Comparison of ENCODE assay signal across 12 mouse cellular contexts in genomic region chr3:84580716-84581115, GRCm38 (mm10). TPM values are rescaled to one million over a fixed set of nuclear protein-coding genes. Genes with fewer than 3 reads are reported as not detected.
A peak's percentile ranks its signal among the peaks of the same experiment; 100 is the strongest.
DNase-seq lines count a peak whose midpoint lies in the region; ATAC-seq and TF ChIP-seq lines count a peak whose summit lies in the region.
"Had no signal": no experiment of that assay in that cellular context is flagged by ENCODE, and none has a peak within 500 bp of the region (broad histone marks: within the 10 kb centered on the region; RNA-seq: fewer than 3 reads in every experiment).

No protein-coding gene starts in this region.

- no peaks in the 10 kb centered on the region for H3K36me3 ChIP-seq in kidney, embryonic 14.5 days (ENCODE audit: control insufficient read depth, insufficient read depth, low read length)
- no peaks in the 10 kb centered on the region for H3K36me3 ChIP-seq in kidney, adult 2 months (ENCODE audit: control insufficient read depth, insufficient read depth, low read length)
- no peaks in the 10 kb centered on the region for H3K36me3 ChIP-seq in embryonic facial prominence, embryonic 14.5 days (ENCODE audit: control insufficient read depth, insufficient read depth, low read length)
- no peaks in the 10 kb centered on the region for H3K36me3 ChIP-seq in intestine, embryonic 15.5 days
- no peaks in the 10 kb centered on the region for H3K36me3 ChIP-seq in midbrain, embryonic 16.5 days (ENCODE audit: control insufficient read depth, insufficient read depth, low read length)

- H3K4me2 ChIP-seq in kidney, embryonic 14.5 days (replicated peaks; ENCODE audit: low read depth, low read length): peak overlapping the region; percentile 69
- peak overlapping the region; percentile 55 for H3K4me2 ChIP-seq in embryonic facial prominence, embryonic 14.5 days (ENCODE audit: low read depth, low read length)
- peak overlapping the region; percentile 83 for H3K4me2 ChIP-seq in intestine, embryonic 15.5 days (replicated peaks)
- peak overlapping the region; percentile 93 for H3K4me2 ChIP-seq in midbrain, embryonic 16.5 days (ENCODE audit: low read length)

- DNase-seq in kidney, adult 2 months: no peak
- DNase-seq in embryonic facial prominence, embryonic 14.5 days (ENCODE audit: low spot score): no peak
- DNase-seq in left cerebral cortex, postnatal 14 days (ENCODE audit: low spot score in 2 of 2): no peak
- no peak for DNase-seq in ovary, postnatal 10 days (ENCODE audit: low spot score)
- no peak for DNase-seq in right cerebral cortex, postnatal 36 days (ENCODE audit: low spot score in 2 of 2)
- DNase-seq: lung, postnatal 10 days; thymus, postnatal 25 days had no signal

- TF ChIP-seq CTCF in kidney, adult 2 months (conservative IDR thresholded peaks at IDR 0.05; ENCODE audit: insufficient read depth, insufficient read length, low read depth, low read length): no peak

- ATAC-seq in kidney, embryonic 14.5 days (ENCODE audit: low FRiP score, low TSS enrichment): no peak
- no peak for ATAC-seq in embryonic facial prominence, embryonic 14.5 days (ENCODE audit: low read depth)
- ATAC-seq in intestine, embryonic 15.5 days: no peak
- ATAC-seq in midbrain, embryonic 16.5 days: no peak

- intact Hi-C loops in left cerebral cortex, postnatal 14 days (cut with DNase I): no loop called here

- 44% methylated on average over 4 of the region's 4 CpGs for WGBS in kidney, embryonic 14.5 days
- 12% methylated on average over 4 of the region's 4 CpGs for WGBS in kidney, adult 2 months
- 36% methylated on average over 4 of the region's 4 CpGs for WGBS in embryonic facial prominence, embryonic 14.5 days
- WGBS in intestine, embryonic 15.5 days: 15% methylated on average over 4 of the region's 4 CpGs
- WGBS in midbrain, embryonic 16.5 days: 69% methylated on average over 4 of the region's 4 CpGs

- no peak for TF ChIP-seq POLR2A in kidney, adult 2 months (IDR thresholded peaks at IDR 0.05; ENCODE audit: low read depth, low read length)

- H3K27me3 ChIP-seq in kidney, embryonic 14.5 days (ENCODE audit: control insufficient read depth, insufficient read depth, low read length): no peaks in the 10 kb centered on the region
- H3K27me3 ChIP-seq in kidney, adult 2 months (replicated peaks; ENCODE audit: control insufficient read depth, insufficient read depth, low read length): no peaks in the 10 kb centered on the region
- no peaks in the 10 kb centered on the region for H3K27me3 ChIP-seq in embryonic facial prominence, embryonic 14.5 days (replicated peaks; ENCODE audit: control insufficient read depth, insufficient read depth, low read length)
- no peaks in the 10 kb centered on the region for H3K27me3 ChIP-seq in intestine, embryonic 15.5 days (replicated peaks)
- H3K27me3 ChIP-seq in midbrain, embryonic 16.5 days (ENCODE audit: control insufficient read depth, insufficient read depth, low read depth, low read length): no peaks in the 10 kb centered on the region

- H3K4me1 ChIP-seq in kidney, embryonic 14.5 days (ENCODE audit: control insufficient read depth, insufficient read depth, low read length): peaks cover 15% of the 10 kb centered on the region; the same call in 1 of the 2 replicates
- peaks cover 16% of the 10 kb centered on the region; the same call in 1 of the 2 replicates for H3K4me1 ChIP-seq in kidney, adult 2 months (ENCODE audit: control insufficient read depth, insufficient read depth, low read length)
- H3K4me1 ChIP-seq in embryonic facial prominence, embryonic 14.5 days (ENCODE audit: control insufficient read depth, insufficient read depth, low read length): peaks cover 26% of the 10 kb centered on the region; the same call in 1 of the 2 replicates
- H3K4me1 ChIP-seq in intestine, embryonic 15.5 days (replicated peaks): peaks cover 15% of the 10 kb centered on the region
- peaks cover 23% of the 10 kb centered on the region for H3K4me1 ChIP-seq in midbrain, embryonic 16.5 days (ENCODE audit: control insufficient read depth, insufficient read depth, low read length)

- H3K9me3 ChIP-seq in kidney, embryonic 14.5 days (ENCODE audit: control insufficient read depth, low read length): no peaks in the 10 kb centered on the region
- H3K9me3 ChIP-seq in embryonic facial prominence, embryonic 14.5 days (ENCODE audit: control insufficient read depth, low read length): no peaks in the 10 kb centered on the region
- no peaks in the 10 kb centered on the region for H3K9me3 ChIP-seq in intestine, embryonic 15.5 days
- H3K9me3 ChIP-seq in midbrain, embryonic 16.5 days (replicated peaks; ENCODE audit: control insufficient read depth, low read length, poor library complexity, severe bottlenecking): no peaks in the 10 kb centered on the region

- 0 out of 2 replicates have a peak overlapping the region, but pooled peaks have one; percentile 28 for H3K9ac ChIP-seq in kidney, embryonic 14.5 days (ENCODE audit: low read depth, low read length)
- H3K9ac ChIP-seq in embryonic facial prominence, embryonic 14.5 days (ENCODE audit: low read depth, low read length): no peak overlapping the region
- H3K9ac ChIP-seq in intestine, embryonic 15.5 days: peak overlapping the region; percentile 5; the same call in 1 of the 2 replicates
- no peak overlapping the region for H3K9ac ChIP-seq in midbrain, embryonic 16.5 days (ENCODE audit: low read depth, low read length)

- H3K4me3 ChIP-seq in kidney, embryonic 14.5 days (ENCODE audit: low read length): peak overlapping the region; percentile 82; the same call in 1 of the 2 replicates
- H3K4me3 ChIP-seq in kidney, adult 2 months (ENCODE audit: insufficient read depth, low read depth, low read length): no peak overlapping the region
- peak overlapping the region; percentile 70 for H3K4me3 ChIP-seq in embryonic facial prominence, embryonic 14.5 days (ENCODE audit: low read depth, low read length)
- H3K4me3 ChIP-seq in intestine, embryonic 15.5 days (replicated peaks): peak overlapping the region; percentile 81; the same call in 1 of the 2 replicates
- H3K4me3 ChIP-seq in midbrain, embryonic 16.5 days (ENCODE audit: low read depth, low read length): no peak overlapping the region

- no peak overlapping the region for H3K27ac ChIP-seq in kidney, embryonic 14.5 days (ENCODE audit: low read depth, low read length)
- no peak overlapping the region for H3K27ac ChIP-seq in kidney, adult 2 months (ENCODE audit: insufficient read depth, low read depth, low read length)
- no peak overlapping the region for H3K27ac ChIP-seq in embryonic facial prominence, embryonic 14.5 days (replicated peaks; ENCODE audit: low read depth, low read length)
- H3K27ac ChIP-seq in intestine, embryonic 15.5 days: no peak overlapping the region
- H3K27ac ChIP-seq in midbrain, embryonic 16.5 days (ENCODE audit: low read length): no peak overlapping the region

RNA-seq across cellular contexts. Expression of gene Arfip1, which starts 1.7 kb away (rescaled TPM):
- 34.4 and 44.6 TPM in 2 replicates for polyA plus RNA-seq in kidney, embryonic 14.5 days (2014; fragmentation: Nextera tagmentation; extraction: Ambion mirVana)
- 11.8 and 14.3 TPM in 2 replicates for polyA plus RNA-seq in kidney, adult 2 months (2012; rRNA removed)
- 55.3 and 56.5 TPM in 2 replicates for polyA plus RNA-seq in embryonic facial prominence, embryonic 14.5 days (2014; fragmentation: Nextera tagmentation; extraction: Ambion mirVana)
- 47.0 and 53.1 TPM in 2 replicates for polyA plus RNA-seq in intestine, embryonic 15.5 days (2015; fragmentation: Nextera tagmentation; extraction: Ambion mirVana)
- 22.1 and 22.4 TPM in 2 replicates for polyA plus RNA-seq in midbrain, embryonic 16.5 days (2015; fragmentation: Nextera tagmentation; extraction: Ambion mirVana)
- total RNA-seq in left cerebral cortex, postnatal 14 days (2021): 10 to 100 TPM; 15.5 to 16.3 TPM

RNA-seq across cellular contexts. Expression of gene Tigd4, which starts 12.7 kb away (rescaled TPM):
- polyA plus RNA-seq in kidney, embryonic 14.5 days (2014; fragmentation: Nextera tagmentation; extraction: Ambion mirVana): not detected in 2 replicates
- polyA plus RNA-seq in kidney, adult 2 months (2012; rRNA removed): not detected in 2 replicates
- 2.0 and 2.7 TPM in 2 replicates for polyA plus RNA-seq in embryonic facial prominence, embryonic 14.5 days (2014; fragmentation: Nextera tagmentation; extraction: Ambion mirVana)
- not detected in 2 replicates for polyA plus RNA-seq in intestine, embryonic 15.5 days (2015; fragmentation: Nextera tagmentation; extraction: Ambion mirVana)
- polyA plus RNA-seq in midbrain, embryonic 16.5 days (2015; fragmentation: Nextera tagmentation; extraction: Ambion mirVana): not detected in 2 replicates
- total RNA-seq in left cerebral cortex, postnatal 14 days (2021): not detected
- total RNA-seq: ES-E14; hematopoietic stem cell, adult 5-6 weeks had no signal

Comparison
In these comparisons a context has a peak if more than half of its experiments do, and no peak if none do; other contexts are left out.
1. H3K4me3 ChIP-seq: peak in kidney, embryonic 14.5 days (single experiment), embryonic facial prominence, embryonic 14.5 days (single experiment) and intestine, embryonic 15.5 days (single experiment); none in kidney, adult 2 months (single experiment) and midbrain, embryonic 16.5 days (single experiment).
2. H3K9ac ChIP-seq: peak in kidney, embryonic 14.5 days (single experiment) and intestine, embryonic 15.5 days (single experiment); none in embryonic facial prominence, embryonic 14.5 days (single experiment) and midbrain, embryonic 16.5 days (single experiment).
3. Peak in every context shown above with its lines, with median percentiles within 50 percentile points of each other: H3K4me2 ChIP-seq.